Mouse (Mus musculus) CH12.LX (cell line): Measurements from ENCODE around the gene Ctnna2. TPM values are rescaled to one million over a fixed set of nuclear protein-coding genes. Genes with fewer than 3 reads are reported as not detected.

Experiments used
- DNase-seq: peaks from one replicate; pipeline ENCODE4 v3.0.0-alpha.2; 2013; ENCODE audit errors: extremely low read depth
- H3K27ac ChIP-seq: 2 replicates; pipeline ENCODE4 v1.5.1; 2012; ENCODE audit warnings: low read depth, mild to moderate bottlenecking, control low read depth, moderate library complexity; ENCODE audit not compliant: insufficient read depth
- H3K27me3 ChIP-seq: replicated peaks from 2 replicates; pipeline ENCODE3; 2012; ENCODE audit warnings: inconsistent platforms
- H3K36me3 ChIP-seq, 2 experiments: replicated peaks in 1 of 2; 2 replicates each; pipeline versions ENCODE3 to v1.6.1; 2012; ENCODE audit warnings: inconsistent platforms in 1 of 2, low read length in 1 of 2, mild to moderate bottlenecking in 1 of 2, mixed read lengths in 1 of 2, moderate library complexity in 1 of 2; ENCODE audit not compliant: control insufficient read depth in 1 of 2, insufficient read depth in 1 of 2
- H3K4me1 ChIP-seq, 2 experiments: 2 replicates each; pipeline ENCODE4 v1.6.1; 2012; ENCODE audit warnings: inconsistent platforms in 1 of 2, moderate library complexity in 1 of 2; ENCODE audit not compliant: insufficient read depth in 2 of 2, control insufficient read depth in 1 of 2
- H3K4me2 ChIP-seq: 2 replicates; pipeline ENCODE4 v1.6.1; 2012; ENCODE audit warnings: low read depth, mild to moderate bottlenecking, control low read depth; ENCODE audit not compliant: poor library complexity, insufficient read depth, severe bottlenecking
- H3K4me3 ChIP-seq, 3 experiments: fragments of 150-350 bp in 1 of 3; sonication (generic) in 1 of 3; replicated peaks in 1 of 3; 2 replicates each; pipeline versions ENCODE3 to v1.5.1; 2011 to 2012; ENCODE audit warnings: low read depth in 2 of 3, low read length in 2 of 3, mild to moderate bottlenecking in 2 of 3, moderate library complexity in 2 of 3, control low read depth in 1 of 3, improper control_type of control experiment in 1 of 3, inconsistent platforms in 1 of 3, mixed read lengths in 1 of 3; ENCODE audit not compliant: poor library complexity in 1 of 3
- H3K79me2 ChIP-seq: replicated peaks from 2 replicates; pipeline ENCODE4 v1.6.1; 2012; ENCODE audit warnings: mild to moderate bottlenecking, moderate library complexity; ENCODE audit not compliant: control insufficient read depth, poor library complexity, insufficient read depth, severe bottlenecking; ENCODE audit errors: extremely low read depth
- H3K9ac ChIP-seq: 2 replicates; pipeline ENCODE4 v1.6.1; 2012; ENCODE audit warnings: low read depth, mild to moderate bottlenecking, control low read depth, moderate library complexity; ENCODE audit not compliant: insufficient read depth
- H3K9me3 ChIP-seq: replicated peaks from 2 replicates; pipeline ENCODE3; 2012; ENCODE audit warnings: low read length, inconsistent platforms, mixed read lengths
- BHLHE40 ChIP-seq: IDR thresholded peaks from 2 replicates; pipeline ENCODE4 v1.6.1; 2011; ENCODE audit warnings: mild to moderate bottlenecking, low read depth, low read length, improper control_type of control experiment
- CHD1 ChIP-seq: IDR thresholded peaks from 2 replicates; pipeline ENCODE4 v1.6.1; 2012; ENCODE audit warnings: low read depth, low read length, improper control_type of control experiment, inconsistent platforms
- CHD2 ChIP-seq: IDR thresholded peaks from 2 replicates; pipeline ENCODE4 v1.6.1; 2011; ENCODE audit warnings: low read length, improper control_type of control experiment
- CTCF ChIP-seq, 2 experiments: IDR thresholded peaks in 1 of 2; conservative IDR thresholded peaks in 1 of 2; 2 replicates each; pipeline ENCODE4 v1.5.1; 2011 to 2012; ENCODE audit warnings: low read depth in 2 of 2, low read length in 2 of 2, improper control_type of control experiment in 1 of 2, inconsistent platforms in 1 of 2, mild to moderate bottlenecking in 1 of 2, moderate library complexity in 1 of 2
- ELF1 ChIP-seq: IDR thresholded peaks from 2 replicates; pipeline ENCODE4 v1.6.1; 2014; ENCODE audit warnings: low read depth, mild to moderate bottlenecking, inconsistent platforms, low read length, improper control_type of control experiment
- EP300 ChIP-seq: IDR thresholded peaks from 2 replicates; pipeline ENCODE4 v1.6.1; 2011; ENCODE audit warnings: low read length, improper control_type of control experiment
- GABPA ChIP-seq: IDR thresholded peaks from 2 replicates; pipeline ENCODE4 v1.6.1; 2012; ENCODE audit warnings: low read depth, low read length, improper control_type of control experiment, inconsistent platforms; ENCODE audit not compliant: insufficient replicate concordance
- HCFC1 ChIP-seq: IDR thresholded peaks from 2 replicates; pipeline ENCODE4 v1.6.1; 2012; ENCODE audit warnings: low read depth, mild to moderate bottlenecking, inconsistent platforms, low read length, improper control_type of control experiment
- JUN ChIP-seq: IDR thresholded peaks from 2 replicates; pipeline ENCODE4 v1.6.1; 2011; ENCODE audit warnings: low read depth, mild to moderate bottlenecking, low read length, improper control_type of control experiment, moderate library complexity; ENCODE audit not compliant: insufficient read depth
- JUND ChIP-seq: conservative IDR thresholded peaks from 2 replicates; pipeline ENCODE4 v1.6.1; 2011; ENCODE audit warnings: low read depth, low read length, improper control_type of control experiment
- KAT2A ChIP-seq: IDR thresholded peaks from 2 replicates; pipeline ENCODE4 v1.6.1; 2012; ENCODE audit warnings: low read length, improper control_type of control experiment, inconsistent platforms; ENCODE audit not compliant: insufficient replicate concordance
- MAFK ChIP-seq: IDR thresholded peaks from 2 replicates; pipeline ENCODE4 v1.6.1; 2011; ENCODE audit warnings: low read length, improper control_type of control experiment; ENCODE audit not compliant: insufficient replicate concordance
- MEF2A ChIP-seq: IDR thresholded peaks from 2 replicates; pipeline ENCODE4 v1.6.1; 2014; ENCODE audit warnings: low read depth, mild to moderate bottlenecking, inconsistent platforms, low read length, improper control_type of control experiment, borderline replicate concordance
- PAX5 ChIP-seq: IDR thresholded peaks from 2 replicates; pipeline ENCODE4 v1.6.1; 2012; ENCODE audit warnings: low read length, inconsistent platforms, mixed read lengths
- RCOR1 ChIP-seq: conservative IDR thresholded peaks from 2 replicates; pipeline ENCODE4 v1.6.1; 2012; ENCODE audit warnings: low read depth, mild to moderate bottlenecking, inconsistent platforms, low read length, improper control_type of control experiment
- SIN3A ChIP-seq: IDR thresholded peaks from 2 replicates; pipeline ENCODE4 v1.6.1; 2012; ENCODE audit warnings: low read length, improper control_type of control experiment, inconsistent platforms
- TBP ChIP-seq: conservative IDR thresholded peaks from 2 replicates; pipeline ENCODE4 v1.6.1; 2011; ENCODE audit warnings: low read depth, low read length, improper control_type of control experiment
- USF1 ChIP-seq: IDR thresholded peaks from 2 replicates; pipeline ENCODE4 v1.6.1; 2014; ENCODE audit warnings: low read depth, mild to moderate bottlenecking, inconsistent platforms, low read length, improper control_type of control experiment
- USF2 ChIP-seq: conservative IDR thresholded peaks from 2 replicates; pipeline ENCODE4 v1.6.1; 2011; ENCODE audit warnings: low read depth, low read length, improper control_type of control experiment
- ZC3H11A ChIP-seq: IDR thresholded peaks from 2 replicates; pipeline ENCODE4 v1.6.1; 2012; ENCODE audit warnings: low read depth, mild to moderate bottlenecking, inconsistent platforms, low read length, improper control_type of control experiment
- dilution Hi-C: fragments of 300-500 bp; cut with MboI; formaldehyde crosslinking; loops from 2 replicates; pipeline ENCODE4 v1.14.3; 2020; ENCODE audit warnings: low sequenced_read_pairs; ENCODE audit not compliant: extremely low pct_unique_long_range_greater_than_20kb, extremely low pct_ligation_motif_present
- in situ Hi-C: fragments of 300-500 bp; cut with MboI; formaldehyde crosslinking; loops from 3 replicates; pipeline ENCODE4 v1.14.3; 2019; ENCODE audit warnings: low sequenced_read_pairs, low pct_ligation_motif_present, low pct_unique_long_range_greater_than_20kb, mixed read lengths
- polyA plus RNA-seq: library from polyadenylated mRNA; unstranded; fragments of >175 nt; gene quantifications from 2 replicates; pipeline ENCODE4 v1.2.1, GENCODE M21; 2012; ENCODE audit warnings: low read depth; ENCODE audit not compliant: insufficient read length
- total RNA-seq, 2 experiments: library from RNA; depleted of rRNA; stranded (reverse); fragments of 300-350 nt in 1 of 2; fragments of >200 nt in 1 of 2; gene quantifications; 2 replicates each; pipeline ENCODE4 v1.2.3; 2012 to 2014

Ctnna2 gene
- total and polyA plus RNA-seq, 3 experiments, result not detected

DNA sequence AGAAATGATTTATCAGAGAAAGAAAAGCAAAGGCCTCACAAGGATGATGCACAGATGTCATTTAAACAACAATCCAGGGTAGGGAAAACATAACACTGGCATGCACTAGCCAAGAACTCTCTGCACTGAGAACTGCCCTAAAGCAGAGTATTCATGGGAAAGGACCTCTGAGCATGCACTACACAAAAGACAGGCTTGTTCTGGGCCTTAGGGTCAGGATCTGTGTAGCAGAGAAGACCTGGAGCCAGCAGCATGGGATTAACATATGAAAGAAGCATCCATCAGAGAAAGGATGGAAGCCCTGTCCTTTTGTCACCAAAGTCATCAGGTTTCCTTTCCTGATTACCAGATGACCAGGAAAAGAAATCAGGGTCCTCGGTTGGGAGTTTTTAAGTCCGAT is 780.1 kb downstream of the Ctnna2 start:
- Histone ChIP-seq H3K9me3 (peaks cover 60% of the 10 kb centered on the region), H3K4me1 (no peaks in the 10 kb centered on the region), H3K9ac (no peak overlapping the region), H3K27me3 (no peaks in the 10 kb centered on the region), H3K27ac (no peak overlapping the region), H3K4me3 (no peak overlapping the region), H3K4me2 (no peak overlapping the region), H3K79me2 (no peaks in the 10 kb centered on the region), H3K36me3 (no peaks in the 10 kb centered on the region)
- dilution Hi-C loops (no loop called here), in situ Hi-C loops (no loop called here)
- TF ChIP-seq CHD2, result no peak
- TF ChIP-seq ZC3H11A, result no peak
- no peak for TF ChIP-seq SIN3A
- no peak for TF ChIP-seq HCFC1
- no peak for TF ChIP-seq BHLHE40
- no peak for TF ChIP-seq RCOR1
- TF ChIP-seq JUND, result no peak
- TF ChIP-seq USF1, result no peak
- no peak for TF ChIP-seq TBP
- TF ChIP-seq MEF2A, result no peak
- no peak for DNase-seq

DNA sequence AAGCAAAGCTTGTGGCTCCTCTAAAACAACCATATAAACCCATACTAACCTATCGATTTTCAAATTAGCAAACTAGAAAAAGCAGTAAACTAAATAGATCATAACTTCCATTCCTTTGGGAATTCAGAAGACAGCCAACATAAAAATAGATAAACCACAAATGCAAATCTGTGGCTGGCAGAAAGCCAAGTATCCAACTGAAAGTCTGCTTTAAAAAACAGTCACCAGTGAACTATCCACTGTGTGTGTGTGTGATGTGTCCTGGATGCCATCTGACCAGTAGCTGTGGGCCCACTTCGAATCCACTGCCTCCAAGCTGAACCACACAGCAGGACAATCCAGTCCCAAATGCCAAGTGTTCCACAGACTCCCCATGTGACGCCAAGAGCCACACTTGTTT is 782.8 kb downstream of the Ctnna2 start:
- H3K4me3 ChIP-seq, result no peak overlapping the region
- dilution Hi-C loops, result no loop called here
- no peaks in the 10 kb centered on the region for H3K27me3 ChIP-seq
- H3K4me1 ChIP-seq, result no peaks in the 10 kb centered on the region
- no peak overlapping the region for H3K27ac ChIP-seq
- H3K4me2 ChIP-seq, result no peak overlapping the region
- H3K9me3 ChIP-seq, result peaks cover 75% of the 10 kb centered on the region
- no peaks in the 10 kb centered on the region for H3K79me2 ChIP-seq
- no peak for DNase-seq
- in situ Hi-C loops, result no loop called here
- no peaks in the 10 kb centered on the region for H3K36me3 ChIP-seq
- no peak for TF ChIP-seq PAX5
- no peak for TF ChIP-seq KAT2A
- no peak for TF ChIP-seq MAFK
- no peak for TF ChIP-seq EP300
- TF ChIP-seq CTCF (conservative IDR thresholded peaks at IDR 0.05 in 1 of 2, IDR thresholded peaks at IDR 0.05 in 1 of 2; ENCODE audit: low read depth in 2 of 2, low read length in 2 of 2), result no peak
- TF ChIP-seq SIN3A, result no peak
- TF ChIP-seq USF2, result no peak
- TF ChIP-seq CHD1, result no peak
- TF ChIP-seq GABPA, result no peak
- no peak for TF ChIP-seq ELF1
- TF ChIP-seq TBP, result no peak
- TF ChIP-seq RCOR1, result no peak
- no peak for TF ChIP-seq BHLHE40
- TF ChIP-seq HCFC1, result no peak
- no peak for TF ChIP-seq JUN
- H3K9ac ChIP-seq, result no peak overlapping the region
